Mouse (Mus musculus) forebrain, embryonic 15.5 days (tissue): ENCODE measurements around the gene Chl1. TPM values are rescaled to one million over a fixed set of nuclear protein-coding genes. Genes with fewer than 3 reads are reported as not detected.

Experiments
- ATAC-seq: fragments of 200-750 bp; cut with Nextera tagmentation; replicated peaks from 2 replicates; pipeline ENCODE4 v1.8.0; 2017; ENCODE audit warnings: mild to moderate bottlenecking, moderate TSS enrichment, moderate library complexity
- H3K27ac ChIP-seq: fragments of 300-500 bp; sonication (generic); replicated peaks from 2 replicates; pipeline ENCODE4 v1.5.1; 2015; ENCODE audit warnings: mild to moderate bottlenecking, inconsistent platforms
- H3K27me3 ChIP-seq: fragments of 300-500 bp; sonication (generic); 2 replicates; pipeline ENCODE4 v1.6.1; 2015; ENCODE audit warnings: inconsistent platforms
- H3K36me3 ChIP-seq: fragments of 300-500 bp; sonication (generic); 2 replicates; pipeline ENCODE4 v1.6.1; 2015; ENCODE audit warnings: mild to moderate bottlenecking, inconsistent platforms
- H3K4me1 ChIP-seq: fragments of 300-500 bp; sonication (generic); 2 replicates; pipeline ENCODE4 v1.6.1; 2015; ENCODE audit warnings: inconsistent platforms
- H3K4me2 ChIP-seq: fragments of 300-500 bp; sonication (generic); replicated peaks from 2 replicates; pipeline ENCODE4 v1.6.1; 2015; ENCODE audit warnings: mild to moderate bottlenecking, inconsistent platforms
- H3K4me3 ChIP-seq: fragments of 300-500 bp; sonication (generic); 2 replicates; pipeline ENCODE4 v1.5.1; 2015; ENCODE audit warnings: mild to moderate bottlenecking, inconsistent platforms
- H3K9ac ChIP-seq: fragments of 300-500 bp; sonication (generic); replicated peaks from 2 replicates; pipeline ENCODE4 v1.6.1; 2015; ENCODE audit warnings: mild to moderate bottlenecking, inconsistent platforms
- H3K9me3 ChIP-seq: fragments of 300-500 bp; sonication (generic); 2 replicates; pipeline ENCODE4 v1.6.1; 2016; ENCODE audit warnings: inconsistent platforms
- WGBS: fragments of 180-500 bp; shearing (Covaris S2); methylation state at CpG from one replicate; pipeline ENCODE4 v1.1.7; 2015; ENCODE audit warnings: mixed read lengths; 5-methylcytosine and 5-hydroxymethylcytosine counted together
- polyA plus RNA-seq: library from polyadenylated mRNA; unstranded; fragments of >200 nt; fragmentation: Nextera tagmentation; extraction: Ambion mirVana; gene quantifications from 2 replicates; pipeline ENCODE4 v1.2.1, GENCODE M21; 2015

Gene Chl1
- polyA plus RNA-seq, 1 experiment from 2014 or later = 96.9 TPM

DNA sequence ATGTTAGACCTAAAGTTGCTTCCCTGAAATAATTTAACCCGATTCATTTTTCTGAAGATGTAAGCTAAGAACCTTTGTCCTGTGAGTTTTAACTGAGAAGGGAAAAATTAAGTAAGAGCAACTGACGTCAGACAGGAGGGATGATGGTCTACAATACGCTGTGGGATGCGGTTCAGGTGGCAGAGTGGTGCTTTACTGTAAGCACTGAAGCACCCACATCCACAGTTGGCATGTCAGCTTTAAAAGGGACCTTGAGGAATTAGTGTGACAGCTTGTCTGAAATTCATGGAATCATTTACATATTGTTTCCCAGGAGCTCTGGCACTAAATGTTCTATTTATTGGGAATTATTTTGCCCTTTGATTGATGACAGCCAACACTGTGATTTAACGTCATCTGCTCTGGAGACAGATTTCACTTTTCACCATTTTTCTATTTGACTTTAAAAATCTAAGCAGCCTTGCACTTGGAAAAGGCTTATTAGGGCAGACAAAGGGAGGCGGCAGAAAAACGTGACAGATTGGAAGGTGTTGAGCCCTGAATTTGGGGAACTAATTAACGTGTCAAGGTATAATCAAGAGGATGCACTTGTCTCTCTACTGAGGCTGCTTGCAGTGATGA lies 3.3 kb downstream of the Chl1 start:
- 31% methylated on average over 8 of the region's 8 CpGs for WGBS
- ATAC-seq = peak; percentile 66

DNA sequence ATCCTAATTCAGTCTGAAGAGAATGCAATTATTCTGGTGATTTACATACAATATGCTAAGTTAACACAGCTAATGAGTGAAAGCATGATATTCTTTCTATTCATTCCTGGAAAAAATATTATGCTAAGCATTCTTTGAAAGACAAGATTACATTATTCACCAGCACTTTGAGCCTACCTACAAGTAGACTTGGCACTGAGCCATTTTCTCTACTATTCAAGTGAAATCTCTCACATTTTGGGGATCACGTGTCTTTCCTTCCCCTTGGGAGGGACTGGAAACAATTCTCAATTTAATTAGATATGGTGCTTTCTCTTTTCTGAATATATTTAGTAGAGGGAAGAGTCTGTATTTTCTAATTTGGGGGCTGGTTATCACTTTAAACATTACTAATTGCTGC lies 4.0 kb downstream of the Chl1 start:
- Histone ChIP-seq H3K27me3 (no peaks in the 10 kb centered on the region), H3K36me3 (no peaks in the 10 kb centered on the region), H3K4me1 (peaks cover 40% of the 10 kb centered on the region), H3K27ac (peak overlapping the region; percentile 96), H3K9ac (no peak overlapping the region), H3K4me3 (peak overlapping the region; percentile 59), H3K4me2 (peak overlapping the region; percentile 76), H3K9me3 (no peaks in the 10 kb centered on the region)
- ATAC-seq = peak; percentile 2; the same call in 1 of the 2 replicates
- 11% methylated on average over 1 of the region's 1 CpGs for WGBS

More for the DNA sequence above, 3.3 kb downstream of the Chl1 start:
- peaks cover 42% of the 10 kb centered on the region for H3K4me1 ChIP-seq
- peak overlapping the region; percentile 76 for H3K4me2 ChIP-seq
- peak overlapping the region; percentile 59 for H3K4me3 ChIP-seq
- H3K27ac ChIP-seq = peak overlapping the region; percentile 96
- no peaks in the 10 kb centered on the region for H3K9me3 ChIP-seq
- H3K27me3 ChIP-seq = no peaks in the 10 kb centered on the region
- H3K36me3 ChIP-seq = no peaks in the 10 kb centered on the region
- peak overlapping the region; percentile 8 for H3K9ac ChIP-seq

DNA sequence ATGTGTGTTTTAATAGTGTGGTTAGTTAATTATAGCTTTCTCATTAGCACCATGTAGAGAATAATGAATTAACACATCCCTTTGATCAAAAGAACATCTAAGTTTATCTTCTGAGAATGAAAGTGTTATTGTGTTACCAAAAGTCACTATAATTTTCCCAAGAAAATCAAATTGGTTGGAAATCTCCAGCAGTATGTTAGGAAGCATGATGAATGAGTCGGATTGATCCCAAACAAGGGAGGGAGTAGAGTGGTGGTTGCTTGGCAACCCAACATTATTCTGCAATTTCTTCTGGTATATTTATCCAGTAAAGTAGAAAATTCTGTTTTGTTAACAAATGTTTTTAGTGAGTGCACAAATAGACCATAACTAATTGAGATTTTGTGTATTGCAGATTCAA lies 4.4 kb downstream of the Chl1 start:
- Histone ChIP-seq H3K4me3 (no peak overlapping the region), H3K4me1 (peaks cover 36% of the 10 kb centered on the region), H3K27ac (peak overlapping the region; percentile 96; the same call in 1 of the 2 replicates), H3K4me2 (peak overlapping the region; percentile 76), H3K27me3 (no peaks in the 10 kb centered on the region), H3K36me3 (no peaks in the 10 kb centered on the region), H3K9me3 (no peaks in the 10 kb centered on the region), H3K9ac (no peak overlapping the region)
- 20% methylated on average over 1 of the region's 1 CpGs for WGBS
- ATAC-seq = no peak

DNA sequence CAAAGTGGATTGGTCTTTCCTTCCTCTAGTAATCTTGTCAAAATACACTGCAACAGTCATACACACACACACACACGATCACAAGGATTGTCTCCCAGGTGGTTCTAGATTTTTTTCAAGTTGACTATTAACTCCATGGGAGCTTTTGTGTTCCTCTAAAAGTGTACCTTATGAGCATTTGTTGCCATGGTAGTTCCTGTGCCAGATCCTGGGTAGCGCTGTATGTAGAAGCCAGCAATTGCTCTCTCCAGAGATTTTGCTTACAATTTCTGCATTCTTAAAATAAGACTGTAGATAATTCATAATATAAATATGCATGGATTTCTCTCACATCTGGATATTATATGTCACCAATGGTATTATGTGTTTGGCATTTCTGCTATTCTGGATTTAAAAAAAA lies 9.2 kb downstream of the Chl1 start:
- H3K4me1 ChIP-seq = peaks cover 11% of the 10 kb centered on the region
- H3K9me3 ChIP-seq = no peaks in the 10 kb centered on the region
- WGBS = 68% methylated on average over 2 of the region's 2 CpGs
- H3K9ac ChIP-seq = no peak overlapping the region
- H3K27ac ChIP-seq = no peak overlapping the region
- no peaks in the 10 kb centered on the region for H3K27me3 ChIP-seq
- H3K4me3 ChIP-seq = no peak overlapping the region
- H3K4me2 ChIP-seq = no peak overlapping the region
- H3K36me3 ChIP-seq = no peaks in the 10 kb centered on the region
- ATAC-seq = no peak

DNA sequence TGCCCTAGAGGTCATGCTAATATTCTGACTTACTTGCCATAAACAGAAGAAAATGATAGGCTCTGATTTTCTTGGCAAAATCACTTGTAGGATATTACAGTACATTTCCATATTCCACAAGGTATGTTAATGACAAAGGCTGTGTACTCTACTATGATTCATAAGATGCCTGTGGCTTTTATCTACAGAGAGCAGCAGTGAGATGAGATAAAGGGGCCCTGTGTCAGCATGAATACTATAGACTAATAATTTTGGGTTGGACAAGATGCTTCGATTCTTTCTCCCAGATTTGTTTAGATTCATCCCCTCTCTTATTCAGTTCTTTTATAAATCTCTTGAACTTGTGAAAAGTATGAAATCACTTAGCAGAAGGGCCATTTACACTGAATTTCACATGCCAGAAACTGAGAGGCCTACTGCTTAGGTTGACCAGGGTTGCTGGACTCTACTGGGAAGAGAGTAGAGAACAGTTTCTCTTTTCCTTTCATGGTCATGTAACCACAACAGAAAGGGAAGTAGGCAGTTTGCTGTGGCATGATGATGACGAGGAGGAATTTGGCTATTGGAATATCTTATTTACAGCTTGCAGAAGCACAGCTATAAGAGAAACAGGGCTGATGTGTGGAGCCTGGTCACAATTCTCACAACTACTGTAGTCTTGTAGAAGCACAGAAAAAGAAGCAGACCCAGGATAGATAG lies 15.1 kb downstream of the Chl1 start:
- Histone ChIP-seq H3K27ac (no peak overlapping the region), H3K4me2 (no peak overlapping the region), H3K4me1 (peaks cover 8% of the 10 kb centered on the region), H3K9ac (no peak overlapping the region), H3K36me3 (no peaks in the 10 kb centered on the region), H3K4me3 (no peak overlapping the region), H3K27me3 (no peaks in the 10 kb centered on the region), H3K9me3 (no peaks in the 10 kb centered on the region)
- no peak for ATAC-seq
- 86% methylated on average over 2 of the region's 2 CpGs for WGBS

DNA sequence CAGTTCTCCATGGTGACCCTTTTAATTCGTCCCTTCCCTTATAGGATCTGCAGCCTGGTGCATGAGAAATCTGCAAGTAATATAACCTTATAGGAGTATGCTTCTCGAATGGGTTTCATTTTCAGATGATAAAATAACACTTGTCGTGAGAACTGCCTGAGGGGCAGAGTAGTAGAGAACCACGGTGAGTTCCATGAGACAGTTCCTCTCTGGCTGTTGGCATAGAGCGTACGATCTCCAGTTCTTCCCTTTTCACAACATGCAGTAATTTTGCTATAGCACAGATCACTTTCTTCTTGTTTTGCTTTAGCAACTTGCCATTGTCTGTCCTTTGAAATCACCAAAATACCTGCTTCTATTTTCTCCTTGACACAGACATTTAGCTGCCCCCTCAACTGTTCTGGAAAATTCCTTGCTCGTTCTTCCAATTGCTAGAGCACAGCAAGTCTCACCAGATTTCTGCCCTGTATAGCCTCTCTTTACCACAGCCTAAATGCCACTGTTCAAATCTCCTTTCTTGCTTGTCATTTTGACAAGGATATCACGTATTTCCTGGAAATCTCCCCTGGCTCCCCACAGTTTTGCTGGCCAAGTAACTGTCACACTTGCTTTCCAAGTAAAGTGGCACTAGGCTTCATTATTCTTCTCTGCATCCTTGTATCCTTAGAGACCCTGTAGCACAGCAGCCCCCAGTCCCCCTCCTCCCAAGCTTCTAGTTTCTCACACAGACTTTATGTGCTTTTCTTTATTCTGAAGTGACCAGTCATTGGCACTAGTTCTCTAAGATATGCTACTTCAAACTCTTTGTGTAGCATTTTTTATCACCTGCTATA lies 16.8 kb downstream of the Chl1 start:
- 73% methylated on average over 8 of the region's 8 CpGs for WGBS
- peak; percentile 58; the same call in 1 of the 2 replicates for ATAC-seq
- H3K9me3 ChIP-seq = no peaks in the 10 kb centered on the region
- no peak overlapping the region for H3K4me3 ChIP-seq
- H3K27ac ChIP-seq = 0 out of 2 replicates have a peak overlapping the region, but pooled peaks have one; percentile 1
- H3K4me1 ChIP-seq = peaks cover 8% of the 10 kb centered on the region
- H3K36me3 ChIP-seq = no peaks in the 10 kb centered on the region
- no peak overlapping the region for H3K9ac ChIP-seq
- H3K4me2 ChIP-seq = no peak overlapping the region
- H3K27me3 ChIP-seq = no peaks in the 10 kb centered on the region

DNA sequence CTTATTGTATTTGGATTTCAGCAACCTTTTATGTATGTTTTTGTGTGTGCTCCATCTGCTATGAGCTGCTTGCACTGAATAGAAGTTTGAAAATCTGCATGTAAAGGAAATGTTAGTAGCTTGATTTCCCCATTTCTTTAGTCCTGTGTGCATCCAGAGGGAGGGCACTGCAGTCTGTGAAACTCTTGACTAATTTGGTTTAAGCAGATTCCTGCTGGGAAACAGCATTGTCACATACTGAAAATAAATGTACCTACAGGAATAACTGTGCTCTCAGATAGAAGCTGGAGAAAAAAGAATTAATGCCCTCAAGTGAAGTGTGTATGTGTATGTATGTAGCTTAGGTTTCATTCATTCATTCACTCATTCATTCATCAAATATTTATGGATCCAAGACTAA lies 22.7 kb downstream of the Chl1 start:
- H3K4me1 ChIP-seq = no peaks in the 10 kb centered on the region
- no peak for ATAC-seq
- no peak overlapping the region for H3K4me2 ChIP-seq
- H3K27ac ChIP-seq = no peak overlapping the region
- H3K36me3 ChIP-seq = no peaks in the 10 kb centered on the region
- H3K9me3 ChIP-seq = no peaks in the 10 kb centered on the region
- H3K9ac ChIP-seq = no peak overlapping the region
- H3K27me3 ChIP-seq = no peaks in the 10 kb centered on the region
- H3K4me3 ChIP-seq = no peak overlapping the region

DNA sequence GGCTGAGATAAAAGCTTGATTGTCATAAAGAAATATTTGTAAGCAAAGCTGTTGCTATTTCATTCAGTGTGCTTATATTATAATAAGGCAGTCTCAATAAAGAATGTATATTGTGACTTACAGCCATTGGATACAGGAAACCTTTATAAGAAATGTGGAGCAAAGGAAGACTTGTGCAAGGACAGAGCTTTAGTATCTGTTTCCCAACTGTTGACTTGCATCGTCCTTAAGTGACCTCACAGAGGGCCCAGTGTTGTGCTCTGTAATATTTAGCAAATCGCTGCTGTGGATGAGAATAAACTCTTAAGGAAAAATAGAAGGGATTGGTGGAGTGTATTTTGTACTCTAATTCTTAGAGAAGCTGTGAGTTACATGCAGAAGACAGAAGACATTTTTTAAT lies 23.6 kb downstream of the Chl1 start:
- ATAC-seq = no peak
- Histone ChIP-seq H3K36me3 (no peaks in the 10 kb centered on the region), H3K27me3 (no peaks in the 10 kb centered on the region), H3K27ac (no peak overlapping the region), H3K4me1 (no peaks in the 10 kb centered on the region), H3K9ac (no peak overlapping the region), H3K9me3 (no peaks in the 10 kb centered on the region), H3K4me3 (no peak overlapping the region), H3K4me2 (no peak overlapping the region)
- WGBS = 92% methylated on average over 2 of the region's 2 CpGs

DNA sequence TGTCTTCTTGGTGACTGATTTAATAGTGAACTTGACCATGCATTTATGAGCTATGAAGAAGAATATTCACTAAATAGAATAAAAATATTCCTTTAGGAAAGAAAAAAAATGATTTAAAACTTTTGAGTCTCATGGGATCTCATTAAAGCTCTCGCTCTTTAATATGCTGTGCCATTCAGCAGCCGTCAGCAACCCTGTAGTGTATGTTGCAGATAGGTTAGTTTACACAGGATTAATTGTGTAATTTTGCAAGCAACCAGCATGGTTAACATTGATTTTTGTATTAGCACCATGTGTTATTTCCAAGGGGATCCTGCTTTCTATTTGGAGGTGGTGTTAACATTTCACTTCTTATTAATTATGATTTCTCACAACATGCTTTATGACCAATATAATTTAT lies 32.2 kb downstream of the Chl1 start:
- 48% methylated on average over 2 of the region's 2 CpGs for WGBS
- no peak for ATAC-seq
- Histone ChIP-seq H3K36me3 (no peaks in the 10 kb centered on the region), H3K27ac (no peak overlapping the region), H3K4me1 (no peaks in the 10 kb centered on the region), H3K27me3 (no peaks in the 10 kb centered on the region), H3K9me3 (no peaks in the 10 kb centered on the region), H3K4me2 (no peak overlapping the region), H3K4me3 (no peak overlapping the region), H3K9ac (no peak overlapping the region)

DNA sequence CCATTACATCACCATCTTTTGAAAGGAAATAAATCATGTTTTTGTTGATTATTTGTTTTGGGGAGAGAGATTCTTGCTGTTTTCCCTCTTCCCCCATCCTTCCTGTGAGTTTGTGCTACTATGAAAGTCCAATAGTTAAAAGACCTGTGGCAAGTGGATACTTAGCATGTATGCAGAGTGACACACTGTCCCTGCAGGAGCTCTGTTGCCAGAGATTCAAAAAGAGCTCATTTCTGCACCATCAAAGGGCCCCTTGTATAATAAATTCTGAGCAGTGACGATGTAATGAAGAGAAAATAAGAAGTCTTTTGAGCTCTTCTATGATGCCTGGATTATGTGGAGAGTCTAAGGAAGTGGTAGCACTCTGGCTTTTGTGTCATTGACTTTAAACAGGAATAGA lies 33.4 kb downstream of the Chl1 start:
- no peaks in the 10 kb centered on the region for H3K36me3 ChIP-seq
- no peak overlapping the region for H3K27ac ChIP-seq
- H3K9me3 ChIP-seq = no peaks in the 10 kb centered on the region
- no peaks in the 10 kb centered on the region for H3K27me3 ChIP-seq
- no peak overlapping the region for H3K4me3 ChIP-seq
- no peak for ATAC-seq
- H3K4me1 ChIP-seq = no peaks in the 10 kb centered on the region
- 4% methylated on average over 1 of the region's 1 CpGs for WGBS
- no peak overlapping the region for H3K9ac ChIP-seq
- no peak overlapping the region for H3K4me2 ChIP-seq

DNA sequence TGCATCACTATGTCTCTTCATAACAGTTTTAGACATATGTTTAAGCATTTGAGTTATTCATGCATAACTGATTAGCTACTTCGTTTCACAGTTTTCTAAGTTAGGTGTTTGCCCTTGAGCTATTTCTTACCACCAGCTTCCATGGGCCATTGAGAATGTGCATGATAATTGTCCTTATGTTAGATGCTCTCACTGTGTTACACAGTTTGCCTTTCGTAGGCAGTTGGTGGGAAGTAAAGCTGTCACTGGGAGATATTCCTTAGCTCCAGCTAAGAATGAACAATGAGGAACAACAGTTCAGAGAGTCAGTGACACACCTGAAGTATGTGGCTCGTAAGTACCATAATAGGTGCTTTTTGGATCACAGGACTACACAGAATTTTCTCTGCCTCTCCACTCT lies 35.9 kb downstream of the Chl1 start:
- H3K4me1 ChIP-seq = no peaks in the 10 kb centered on the region
- no peak for ATAC-seq
- H3K27me3 ChIP-seq = no peaks in the 10 kb centered on the region
- no peak overlapping the region for H3K4me2 ChIP-seq
- no peak overlapping the region for H3K4me3 ChIP-seq
- H3K9me3 ChIP-seq = no peaks in the 10 kb centered on the region
- H3K27ac ChIP-seq = no peak overlapping the region
- H3K9ac ChIP-seq = no peak overlapping the region
- WGBS = 47% methylated on average over 3 of the region's 3 CpGs
- H3K36me3 ChIP-seq = no peaks in the 10 kb centered on the region

DNA sequence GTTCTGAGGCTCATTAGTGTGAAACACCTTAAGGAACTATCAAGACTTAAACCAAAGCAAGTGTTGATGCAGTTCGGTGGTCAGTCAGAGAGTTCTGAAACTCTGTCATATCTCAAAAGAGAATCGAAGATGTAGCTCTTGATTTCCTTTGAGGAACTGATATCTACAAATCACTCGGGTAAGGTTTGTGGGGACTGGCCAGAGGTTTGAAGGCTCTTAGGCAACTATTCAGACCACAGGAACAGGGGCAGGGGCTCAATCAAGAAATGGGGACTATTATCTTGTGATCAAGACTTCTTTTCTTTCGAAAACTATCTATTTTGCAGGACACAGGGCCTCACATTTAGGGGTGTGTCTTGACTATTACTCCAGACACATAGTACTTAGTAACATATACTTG lies 39.5 kb downstream of the Chl1 start:
- ATAC-seq = no peak
- Histone ChIP-seq H3K27me3 (no peaks in the 10 kb centered on the region), H3K9me3 (no peaks in the 10 kb centered on the region), H3K4me1 (no peaks in the 10 kb centered on the region), H3K36me3 (no peaks in the 10 kb centered on the region), H3K4me2 (no peak overlapping the region), H3K4me3 (no peak overlapping the region), H3K27ac (no peak overlapping the region), H3K9ac (no peak overlapping the region)
- WGBS = 88% methylated on average over 4 of the region's 4 CpGs
